Mouse (Mus musculus) spleen, postnatal 4 days (tissue): Measurements from ENCODE around the gene Irak4.

ENCODE experiments used
- DNase-seq, 2 experiments: peaks; one replicate each; pipeline ENCODE4 v3.0.0; 2022; ENCODE audit warnings: low spot score in 2 of 2

The Irak4 gene

GRCm38 (mm10) chr15:94620909-94621308 is 77.5 kb downstream of the Irak4 start:
- DNase-seq: no peak

- DNase-seq: no peak
These were observed 85.0 kb downstream of the Irak4 start for GRCm38 (mm10) chr15:94628463-94628829.

- DNase-seq: no peak
These were observed 85.6 kb downstream of the Irak4 start, which contains the start of gene Tmem117 for GRCm38 (mm10) chr15:94628830-94629601. Tmem117 (plus strand) TSS chr15:94629232.

GRCm38 (mm10) chr15:94630553-94630952 is 87.1 kb downstream of the Irak4 start:
- no peak for DNase-seq
